Mouse (Mus musculus): ENCODE measurements around the gene Kcnk4. TPM values are rescaled to one million over a fixed set of nuclear protein-coding genes. Genes with fewer than 3 reads are reported as not detected.
"Not testable (repeated sequence)": the region's sequence is repeated elsewhere in the genome, so short reads cannot be mapped to it uniquely, and the experiment has no call there.

Gene Kcnk4
- polyA plus RNA-seq, 1 experiment = 0.15 TPM

DNA sequence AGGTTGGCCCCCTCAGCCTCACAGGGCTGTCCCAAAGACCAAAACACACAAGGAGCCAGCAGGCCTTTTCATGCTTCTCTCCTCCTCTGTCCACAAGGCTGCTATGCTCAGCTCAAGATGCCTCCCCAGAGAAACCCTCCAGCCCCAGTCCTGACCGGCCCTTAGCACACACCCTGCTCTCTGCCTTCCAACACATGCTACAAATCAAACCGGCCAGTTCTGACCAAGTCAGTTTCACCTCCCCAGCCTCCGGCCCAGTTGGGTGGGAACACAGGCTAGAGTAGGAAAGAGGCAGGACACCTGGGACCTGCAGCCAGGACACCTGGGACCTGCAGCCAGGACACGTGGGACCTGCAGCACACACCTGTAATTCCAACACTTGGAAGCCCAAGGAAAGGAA lies 17.8 kb downstream of the Kcnk4 start:
- DNase-seq (ENCODE audit: low read depth) = no peak

DNA sequence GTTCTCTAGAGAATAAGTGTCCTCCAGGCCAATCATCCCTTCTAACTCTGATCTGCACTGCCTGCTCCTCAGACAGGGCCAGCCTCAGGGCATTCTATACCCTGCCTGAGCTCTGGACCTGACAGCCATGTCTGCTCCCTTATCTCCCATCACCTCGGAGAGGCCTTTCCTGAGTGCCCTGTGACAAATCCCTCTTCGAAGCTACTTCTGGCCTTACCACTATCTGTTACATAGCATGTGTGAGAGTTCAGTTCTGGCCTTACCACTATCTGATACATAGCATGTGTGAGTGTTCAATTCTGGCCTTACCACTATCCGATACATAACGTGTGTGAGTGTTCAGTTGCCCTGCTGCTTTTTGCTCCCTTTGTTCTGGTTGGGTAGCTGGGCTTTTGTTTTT lies 19.0 kb downstream of the Kcnk4 start:
- no peak for DNase-seq (ENCODE audit: low read depth)

DNA sequence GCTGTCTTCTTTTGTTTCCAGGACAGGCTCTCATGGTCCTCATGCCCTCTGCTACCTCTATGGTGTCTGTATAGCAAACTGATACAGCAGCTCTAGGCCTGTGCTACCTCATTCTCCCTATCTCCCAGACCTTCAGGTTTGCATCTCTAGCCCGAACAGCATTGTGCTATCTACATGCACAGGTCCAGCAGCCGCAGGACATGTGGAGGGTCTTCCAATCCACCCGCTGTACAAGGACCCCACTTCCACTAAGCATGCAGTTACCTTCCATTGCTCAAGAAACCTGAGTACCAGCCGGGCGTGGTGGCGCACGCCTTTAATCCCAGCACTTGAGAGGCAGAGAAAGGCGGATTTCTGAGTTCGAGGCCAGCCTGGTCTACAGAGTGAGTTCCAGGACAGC lies 19.8 kb downstream of the Kcnk4 start:
- no peak for DNase-seq (ENCODE audit: low read depth)

DNA sequence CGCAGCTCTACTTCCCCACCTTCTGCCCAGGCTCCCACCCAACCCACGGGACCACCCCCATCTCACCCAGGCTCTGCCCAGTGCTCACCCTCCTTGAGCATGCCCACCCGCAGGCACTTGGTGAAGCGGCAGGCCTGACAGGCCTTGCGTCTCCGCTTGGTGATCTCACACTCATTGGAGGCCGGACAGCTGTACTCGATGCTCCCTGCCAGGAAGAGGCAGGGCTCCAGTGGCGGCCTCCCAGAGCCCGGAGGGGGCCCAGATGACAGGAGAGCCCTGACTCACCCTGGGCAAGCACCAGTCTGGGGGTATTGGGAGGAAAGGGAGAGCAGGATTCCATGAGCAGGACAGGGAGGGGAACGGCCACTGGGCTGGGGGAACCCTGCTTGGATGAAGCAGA lies 20.3 kb downstream of the Kcnk4 start:
- DNase-seq (ENCODE audit: low read depth) = no peak

DNA sequence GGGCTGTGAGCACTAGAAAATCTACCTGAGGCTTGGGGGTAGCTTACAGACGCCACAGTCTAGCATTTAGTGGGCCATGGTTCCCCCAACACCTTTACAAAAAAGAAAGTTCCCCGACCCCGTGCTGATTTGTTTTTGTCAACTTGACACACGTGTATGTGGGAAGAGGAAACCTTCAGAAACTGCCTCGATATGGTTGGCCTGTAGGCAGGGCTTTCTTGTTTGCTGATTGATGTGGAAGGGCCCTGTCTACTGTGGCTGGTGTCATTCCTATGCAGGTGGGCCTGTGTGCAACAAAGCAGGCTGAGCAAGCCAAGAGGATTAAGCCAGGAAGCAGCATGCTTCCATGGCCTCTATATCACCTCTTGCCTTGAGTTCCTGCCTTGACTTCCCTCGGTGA lies 21.3 kb downstream of the Kcnk4 start:
- no peak for DNase-seq (ENCODE audit: low read depth)

DNA sequence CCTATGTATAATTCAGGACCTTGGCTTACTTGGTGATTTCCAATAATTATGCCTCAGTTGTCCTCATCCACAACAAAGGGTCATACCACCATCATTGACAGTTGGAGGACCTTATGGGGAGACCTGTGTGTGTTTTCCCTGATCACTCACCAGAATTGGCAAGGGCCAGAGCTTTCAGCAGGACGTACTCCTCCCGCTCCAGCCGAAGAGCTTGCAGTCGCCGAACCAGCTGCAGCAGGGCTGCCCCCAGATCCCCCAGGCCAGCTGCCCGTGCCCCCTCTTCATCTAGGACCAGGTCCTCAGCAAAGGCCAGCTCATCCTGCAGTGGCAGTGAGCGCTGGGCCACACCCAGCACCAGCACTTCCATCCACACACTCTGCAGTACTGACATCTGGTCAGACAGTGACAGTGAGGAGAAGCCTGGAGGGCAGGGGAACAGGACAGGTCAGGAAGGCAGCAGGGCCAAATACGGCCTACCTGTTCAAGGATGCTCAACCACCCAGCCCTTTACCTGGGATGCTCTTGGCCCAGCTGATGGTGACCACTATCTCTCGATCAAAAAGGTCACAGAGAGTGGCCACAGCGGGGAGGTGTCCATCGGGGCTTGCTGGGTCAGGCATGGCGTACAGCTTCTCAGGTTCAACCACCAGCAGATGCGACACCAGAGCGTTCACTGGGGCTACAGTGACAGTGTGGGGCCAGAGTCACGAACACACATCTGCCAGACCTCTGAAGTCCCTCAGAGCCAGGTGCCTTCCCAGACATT lies 21.9 kb downstream of the Kcnk4 start:
- no peak for DNase-seq (ENCODE audit: low read depth)

DNA sequence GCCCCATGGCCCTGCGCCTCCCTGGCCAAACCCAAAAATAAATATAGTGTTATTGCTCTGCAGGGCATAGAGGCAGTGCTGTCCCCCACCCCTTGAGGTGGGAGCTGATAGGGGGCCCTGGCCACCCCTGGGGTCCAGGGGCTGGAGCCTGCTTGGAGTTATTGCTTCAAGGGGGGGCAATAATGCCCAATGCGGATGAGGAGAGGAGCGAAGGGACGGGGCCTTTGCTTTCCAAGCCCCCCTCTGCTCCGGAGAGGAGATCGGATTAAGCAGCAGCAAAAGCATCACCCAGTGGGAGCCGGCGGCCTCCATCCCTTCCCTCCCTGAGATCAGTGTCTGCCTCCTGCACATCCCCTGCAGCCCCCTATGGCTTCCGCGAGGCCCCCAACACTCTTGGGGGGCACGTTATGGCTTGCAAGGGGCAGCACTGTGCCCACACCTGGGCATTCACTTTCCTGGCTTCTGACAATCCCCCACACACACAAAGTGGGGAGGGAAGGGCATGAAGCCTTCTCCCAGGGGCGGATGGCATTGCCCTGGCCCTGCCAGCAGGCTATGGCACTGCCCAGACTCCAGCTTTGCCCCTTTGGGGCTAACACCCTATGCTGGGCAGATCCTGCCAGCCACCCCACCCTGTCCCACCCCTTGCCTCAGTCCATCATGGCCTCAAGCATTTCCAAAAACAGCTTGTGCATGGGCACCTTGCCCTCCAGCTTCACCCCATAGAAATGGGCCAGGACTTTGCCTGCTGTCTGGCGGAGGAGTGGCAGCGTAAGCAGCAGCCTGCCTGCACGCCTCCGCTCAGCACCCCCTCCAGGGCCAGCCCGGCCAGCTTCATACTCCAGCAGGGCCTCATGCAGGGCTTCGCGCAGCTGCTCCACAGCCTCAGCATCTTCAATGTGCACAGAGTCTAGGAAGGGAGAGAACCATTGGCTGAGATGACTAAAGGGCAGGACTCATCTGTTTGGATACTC lies 22.9 kb downstream of the Kcnk4 start:
- DNase-seq (ENCODE audit: low read depth) = no peak

DNA sequence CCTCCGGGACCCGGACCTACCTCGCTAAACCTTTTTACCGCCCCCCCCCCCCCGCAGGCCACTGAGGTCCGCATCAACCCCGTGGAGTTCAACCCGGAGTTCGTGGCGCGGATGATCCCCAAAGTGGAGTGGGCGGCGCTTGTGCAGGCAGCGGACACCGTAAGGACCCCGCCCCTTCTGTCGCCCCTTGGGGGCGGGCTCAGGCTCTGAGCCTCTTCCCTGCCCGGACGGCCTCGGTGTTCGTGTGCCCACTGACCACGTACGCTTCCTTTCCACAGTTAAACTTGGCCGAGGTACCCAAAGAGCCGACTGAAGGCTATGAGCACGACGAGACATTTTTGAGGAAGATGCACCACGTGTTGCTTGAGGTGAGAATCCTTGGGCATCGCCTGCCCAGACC lies 24.0 kb downstream of the Kcnk4 start:
- DNase-seq (ENCODE audit: low read depth) = not testable (repeated sequence)

DNA sequence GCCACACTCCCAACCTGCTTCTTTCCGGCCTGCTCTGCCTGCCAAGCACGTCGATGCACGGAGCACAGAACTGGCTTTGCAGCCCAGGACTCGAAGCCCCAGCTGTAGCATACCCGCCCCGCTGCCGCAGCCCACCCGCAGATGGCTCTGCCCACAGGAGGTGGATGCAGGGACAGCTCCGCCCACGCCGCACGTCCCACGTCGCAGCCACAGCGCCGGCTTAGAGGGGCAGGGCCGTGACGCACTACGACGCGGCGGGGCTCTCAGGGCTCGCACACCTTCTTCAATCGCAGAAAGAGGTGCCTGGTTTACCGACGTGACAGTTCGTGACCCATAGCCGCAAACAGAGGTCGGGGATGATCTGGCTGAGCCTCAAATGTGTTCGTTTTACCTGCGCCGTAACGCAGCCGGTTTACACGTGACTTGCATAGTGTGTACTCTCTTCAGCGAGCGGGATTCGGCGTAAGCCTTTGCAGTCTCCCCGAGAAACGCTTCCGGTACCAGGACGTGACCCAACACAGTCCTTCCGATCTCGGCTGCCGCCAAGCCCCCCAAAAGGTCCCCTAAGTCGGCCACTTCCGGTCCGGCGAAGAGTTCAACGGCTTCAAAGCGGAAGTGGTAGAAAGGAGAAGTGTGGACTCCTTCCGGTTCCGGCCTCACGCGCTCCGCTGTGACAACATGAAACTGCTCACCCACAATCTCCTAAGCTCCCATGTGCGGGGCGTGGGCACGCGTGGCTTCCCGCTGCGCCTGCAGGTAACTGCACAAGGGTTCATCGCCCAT lies 24.6 kb downstream of the Kcnk4 start, which contains the start of the genes Trmt112 and Prdx5:
TSS of gene Trmt112 (plus strand) at position 192 of the 783 bp plus-strand sequence.
TSS of gene Prdx5 (minus strand) at position 600 of the 783 bp plus-strand sequence.
- DNase-seq (ENCODE audit: low read depth) = no peak

DNA sequence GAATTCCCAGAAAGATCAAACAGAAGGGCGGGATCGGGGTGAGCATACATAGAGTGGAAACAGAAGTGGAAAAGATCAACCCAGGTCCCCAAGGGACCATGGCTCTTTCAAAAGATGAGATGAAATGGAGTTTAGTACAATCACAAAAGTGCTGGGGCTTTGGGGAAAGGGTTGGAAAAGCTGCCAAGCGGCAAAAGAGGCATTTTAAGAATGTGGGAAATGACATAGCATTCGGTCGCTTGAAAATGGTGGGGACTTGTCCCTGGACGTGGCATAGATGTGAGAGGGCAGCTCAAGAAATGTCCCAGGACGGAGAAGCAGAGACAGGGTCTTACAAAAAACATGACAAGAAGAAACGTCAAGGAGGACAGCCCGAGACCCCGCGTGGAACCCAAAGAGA lies 25.3 kb downstream of the Kcnk4 start:
- no peak for DNase-seq (ENCODE audit: low read depth)

DNA sequence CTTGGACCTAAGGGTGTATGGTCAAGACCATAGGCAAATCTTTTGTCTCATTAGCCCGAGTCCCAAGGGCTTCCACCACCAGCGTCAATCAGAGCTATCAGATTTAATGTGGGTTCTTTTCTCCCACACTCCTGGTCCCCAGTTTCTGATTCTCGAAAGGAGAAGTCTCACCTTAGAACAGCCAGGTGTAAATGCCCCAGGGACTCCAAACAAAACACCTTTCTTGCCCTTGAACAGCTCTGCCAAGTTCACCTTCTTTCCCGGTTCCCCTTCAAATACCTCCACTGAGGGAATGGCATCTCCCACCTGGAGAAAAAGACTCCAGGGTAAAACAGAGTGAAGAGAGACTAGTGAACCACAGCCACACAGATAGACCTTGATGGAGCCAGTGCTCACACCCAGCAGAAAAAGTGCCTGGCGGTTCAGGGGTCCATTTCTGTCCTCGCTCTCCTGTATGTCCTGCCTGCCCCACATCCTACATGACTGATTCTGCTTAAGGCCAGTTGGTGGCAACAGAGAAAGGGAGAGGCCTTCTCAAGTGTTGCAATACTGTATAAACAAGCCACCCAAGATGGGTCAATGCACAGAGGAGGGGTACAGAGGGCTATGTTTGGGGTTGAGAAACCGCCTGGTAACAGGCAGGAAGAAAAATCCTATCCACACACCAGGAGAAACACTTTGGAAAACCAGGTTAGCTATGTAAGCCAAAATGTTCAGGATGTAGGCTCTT lies 26.3 kb downstream of the Kcnk4 start:
- DNase-seq (ENCODE audit: low read depth) = no peak

DNA sequence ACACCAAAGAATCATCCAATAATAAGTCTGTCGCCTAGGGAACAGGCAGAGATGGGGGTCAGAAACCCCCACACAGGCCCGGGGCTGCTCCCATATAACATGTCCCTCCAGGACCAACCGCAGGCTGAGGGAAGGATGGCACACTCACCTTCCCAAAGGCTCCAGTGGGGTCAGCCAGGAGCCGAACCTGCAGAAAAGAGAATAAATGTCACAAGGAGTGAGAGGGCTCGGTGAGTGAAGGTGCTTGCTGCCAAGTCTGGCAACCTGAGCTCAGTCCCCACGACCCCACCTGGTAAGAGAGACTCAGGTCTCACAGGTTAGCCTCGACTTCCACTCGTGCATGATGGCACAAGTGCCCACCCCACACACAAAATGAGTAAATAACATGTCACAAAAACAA lies 27.2 kb downstream of the Kcnk4 start:
- DNase-seq (ENCODE audit: low read depth) = no peak

DNA sequence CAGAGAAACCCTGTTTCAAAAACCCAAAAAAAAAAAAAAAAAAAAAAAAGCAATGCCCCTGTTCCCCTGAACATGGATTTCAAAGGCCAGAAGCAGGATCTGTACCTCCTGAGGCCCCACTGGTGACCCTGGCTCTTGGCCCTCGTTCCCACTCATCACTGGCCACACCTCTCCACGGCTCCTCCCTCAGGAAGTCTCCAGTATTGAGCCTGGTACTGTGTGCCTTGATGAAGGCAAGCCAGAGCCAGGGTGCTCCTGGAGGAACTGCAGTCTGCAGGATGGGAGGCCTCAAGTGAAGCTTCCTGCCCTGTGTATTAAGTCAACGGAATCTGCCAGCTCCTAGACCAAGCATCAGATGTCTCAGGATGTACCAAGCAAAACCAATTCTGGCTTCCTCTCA lies 28.1 kb downstream of the Kcnk4 start:
- DNase-seq (ENCODE audit: low read depth) = no peak

DNA sequence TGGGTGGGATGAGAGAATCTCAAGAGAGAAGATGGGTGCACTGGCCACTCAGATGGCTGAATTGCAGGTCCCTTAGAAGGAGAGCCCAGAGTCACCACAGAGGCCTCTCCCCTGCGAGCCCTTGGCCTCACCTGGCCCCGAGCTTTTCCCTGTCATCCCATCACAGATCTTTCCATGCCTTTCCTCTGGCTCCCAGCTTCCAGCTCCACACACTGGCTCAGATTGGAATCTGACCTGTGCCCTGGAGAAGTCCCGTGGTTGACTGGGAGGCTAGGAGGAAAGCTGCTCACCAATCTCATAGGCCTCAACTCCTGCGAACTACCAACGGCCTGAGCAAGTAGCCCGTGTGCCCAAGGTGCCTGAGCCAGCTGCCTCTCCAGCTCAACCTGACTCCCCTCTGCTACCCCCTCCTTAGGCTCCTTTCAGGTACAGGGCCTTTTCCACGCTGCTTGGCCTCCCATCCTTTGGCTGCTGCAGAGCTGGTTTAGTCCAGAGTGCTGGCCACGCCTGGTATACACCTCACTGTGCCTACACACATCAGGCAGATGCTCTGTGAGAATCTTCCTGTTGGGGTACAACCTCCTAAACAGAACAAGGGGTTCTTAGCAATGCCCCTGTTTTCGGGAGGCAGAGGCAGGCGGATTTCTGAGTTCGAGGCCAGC lies 28.7 kb downstream of the Kcnk4 start:
- no peak for DNase-seq (ENCODE audit: low read depth)

DNA sequence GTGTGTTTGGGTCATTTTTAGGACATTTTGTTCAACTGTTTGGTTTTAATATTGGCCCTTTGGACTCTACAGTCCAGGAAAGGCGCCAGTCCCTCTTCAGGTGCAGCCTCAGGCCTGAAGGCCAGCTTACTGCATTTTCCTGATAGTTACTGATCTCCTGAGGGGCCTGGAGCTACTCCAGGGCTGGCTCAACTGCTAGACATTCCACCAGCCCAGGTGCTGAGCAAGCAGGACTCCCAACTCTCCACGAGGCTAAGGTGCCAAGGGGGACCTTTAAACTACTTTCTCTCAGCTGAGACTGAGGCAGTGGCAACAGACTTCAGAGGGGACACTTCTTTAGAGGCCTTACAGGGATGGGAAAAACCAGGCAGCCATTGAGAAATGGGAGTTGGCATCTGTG lies 29.5 kb downstream of the Kcnk4 start:
- DNase-seq (ENCODE audit: low read depth) = no peak

DNA sequence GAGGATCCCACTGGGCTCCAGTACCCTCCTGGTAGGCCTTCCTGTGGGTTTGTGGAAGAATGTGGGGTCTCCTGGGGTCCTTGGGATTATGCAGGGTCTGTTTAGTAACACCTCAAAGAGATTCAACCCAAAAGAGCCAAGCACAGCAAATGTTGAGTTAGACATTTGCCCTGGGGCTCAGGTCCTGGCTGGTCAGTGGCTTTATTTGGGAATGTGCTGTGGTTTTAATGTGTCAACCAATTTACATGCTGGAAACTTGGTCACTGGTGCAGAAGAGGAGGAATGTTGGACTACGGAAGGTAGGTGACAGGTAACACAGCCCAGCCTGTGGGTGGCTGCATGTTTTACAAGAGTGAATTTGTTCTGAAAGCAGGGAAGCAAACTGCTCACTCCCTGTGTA lies 31.3 kb downstream of the Kcnk4 start:
- DNase-seq (ENCODE audit: low read depth) = no peak

DNA sequence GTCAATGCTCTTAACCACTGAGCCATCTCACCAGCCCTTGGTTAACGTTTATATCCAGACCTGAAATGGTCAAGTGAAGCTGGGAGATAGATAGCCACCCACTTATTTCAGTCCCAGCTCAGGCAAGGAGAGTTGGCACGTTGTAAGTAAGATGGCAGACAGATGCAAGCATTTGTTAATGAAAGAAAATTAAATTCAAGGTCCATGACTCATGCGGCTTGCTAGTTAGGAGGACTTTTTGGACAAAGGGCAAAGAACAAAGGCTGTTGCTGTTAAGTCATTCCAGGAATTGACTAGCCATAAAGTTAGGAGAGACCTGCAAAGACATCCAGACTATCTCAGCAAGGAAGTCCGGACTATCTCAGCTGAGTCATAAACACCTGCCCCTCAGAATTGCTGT lies 34.7 kb downstream of the Kcnk4 start:
- DNase-seq (ENCODE audit: low read depth) = no peak

DNA sequence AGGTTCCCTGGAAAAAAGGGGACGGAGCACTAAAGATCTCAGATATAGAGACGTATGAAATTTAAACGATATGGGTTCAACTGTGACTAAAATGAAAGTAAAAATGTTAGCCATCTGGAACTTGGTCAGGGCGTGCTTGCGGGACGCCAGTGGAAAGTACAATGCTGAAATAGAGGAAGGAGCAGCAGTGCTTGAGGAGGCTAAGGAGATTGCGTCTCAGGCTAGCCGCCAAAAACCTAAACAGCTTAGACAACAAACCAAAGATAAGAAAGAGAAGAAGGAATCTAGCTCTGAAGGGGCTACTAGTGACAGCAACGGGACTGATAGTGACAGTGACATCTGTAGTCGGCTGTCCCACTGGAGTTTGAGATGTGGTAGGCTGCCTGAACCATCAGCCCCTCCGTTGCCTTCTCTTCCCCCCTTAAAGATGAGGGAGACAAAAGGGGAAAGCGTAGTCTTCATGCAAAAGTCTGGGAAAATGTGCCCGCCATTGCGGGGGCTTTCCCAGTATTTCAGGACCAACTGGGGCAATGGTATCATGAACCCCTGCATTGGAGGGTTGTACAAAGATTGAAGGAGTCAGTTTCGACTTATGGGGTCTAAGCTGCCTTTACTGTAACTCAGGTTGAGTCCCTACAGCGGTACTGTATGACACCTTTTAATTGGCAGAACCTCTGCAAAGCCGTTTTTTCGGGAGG lies 38.6 kb downstream of the Kcnk4 start:
- not testable (repeated sequence) for DNase-seq (ENCODE audit: low read depth)

DNA sequence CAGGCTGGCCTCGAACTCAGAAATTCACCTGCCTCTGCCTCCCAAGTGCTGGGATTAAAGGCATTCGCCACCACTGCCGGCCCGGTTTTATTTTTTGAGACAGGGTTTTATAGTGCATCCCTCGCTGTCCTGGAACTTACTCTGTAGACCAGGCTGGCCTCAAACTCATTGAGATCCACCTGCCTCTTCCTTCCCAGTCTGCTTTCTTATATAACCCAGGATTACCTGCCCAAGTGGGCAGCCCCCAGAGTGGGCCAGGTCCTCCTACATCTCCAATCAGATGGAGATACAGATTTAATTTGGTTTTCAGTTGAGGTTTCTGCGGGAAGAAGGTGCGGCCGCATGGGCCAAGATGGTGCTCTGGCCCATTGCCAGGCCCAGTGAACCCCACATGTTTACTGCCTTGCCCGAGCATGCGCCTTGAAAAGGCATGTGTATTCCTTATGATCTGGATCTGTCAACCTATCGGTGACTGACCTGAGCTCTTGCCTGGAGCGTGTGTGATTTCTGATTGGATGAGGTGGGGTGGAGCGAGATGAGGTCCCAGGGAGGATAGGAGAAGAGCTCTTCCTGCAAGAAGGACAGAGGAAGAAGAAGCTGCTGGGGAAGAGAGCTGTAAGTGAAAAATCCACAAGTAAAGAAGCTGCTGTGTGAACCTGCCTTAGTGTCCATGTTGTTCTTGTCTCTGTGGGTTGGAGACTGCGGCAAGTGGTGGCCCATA lies 40.4 kb downstream of the Kcnk4 start:
- DNase-seq (ENCODE audit: low read depth) = no peak

Measured in gonadal fat pad, adult 2 months (tissue).